Mouse (Mus musculus) midbrain, embryonic 15.5 days (tissue): ENCODE data around the gene Ss18l2. TPM values are rescaled to one million over a fixed set of nuclear protein-coding genes. Genes with fewer than 3 reads are reported as not detected.

Experiments
- ATAC-seq: fragments of 200-750 bp; cut with Nextera tagmentation; replicated peaks from 2 replicates; pipeline ENCODE4 v1.8.0; 2017; ENCODE audit warnings: moderate TSS enrichment
- H3K27ac ChIP-seq: fragments of 300-500 bp; sonication (generic); 2 replicates; pipeline ENCODE4 v1.5.1; 2015; ENCODE audit warnings: mild to moderate bottlenecking, inconsistent platforms
- H3K27me3 ChIP-seq: fragments of 300-500 bp; sonication (generic); replicated peaks from 2 replicates; pipeline ENCODE4 v1.6.1; 2015; ENCODE audit warnings: inconsistent platforms
- H3K36me3 ChIP-seq: fragments of 300-500 bp; sonication (generic); replicated peaks from 2 replicates; pipeline ENCODE4 v1.6.1; 2015; ENCODE audit warnings: inconsistent platforms
- H3K4me1 ChIP-seq: fragments of 300-500 bp; sonication (generic); 2 replicates; pipeline ENCODE4 v1.6.1; 2015; ENCODE audit warnings: inconsistent platforms
- H3K4me2 ChIP-seq: fragments of 300-500 bp; sonication (generic); 2 replicates; pipeline ENCODE4 v1.6.1; 2015; ENCODE audit warnings: inconsistent platforms, mild to moderate bottlenecking, moderate library complexity
- H3K4me3 ChIP-seq: fragments of 300-500 bp; sonication (generic); 2 replicates; pipeline ENCODE4 v1.5.1; 2015; ENCODE audit warnings: mild to moderate bottlenecking, inconsistent platforms
- H3K9ac ChIP-seq: fragments of 300-500 bp; sonication (generic); 2 replicates; pipeline ENCODE4 v1.6.1; 2015; ENCODE audit warnings: mild to moderate bottlenecking, inconsistent platforms
- H3K9me3 ChIP-seq: fragments of 300-500 bp; sonication (generic); 2 replicates; pipeline ENCODE4 v1.6.1; 2016; ENCODE audit warnings: inconsistent platforms
- WGBS: fragments of 180-500 bp; shearing (Covaris S2); methylation state at CpG from one replicate; pipeline ENCODE4 v1.1.7; 2015; ENCODE audit warnings: mixed read lengths; 5-methylcytosine and 5-hydroxymethylcytosine counted together
- polyA plus RNA-seq: library from polyadenylated mRNA; unstranded; fragments of >200 nt; fragmentation: Nextera tagmentation; extraction: Ambion mirVana; gene quantifications from 2 replicates; pipeline ENCODE4 v1.2.1, GENCODE M21; 2015

Ss18l2 gene
- polyA plus RNA-seq, 1 experiment from 2014 or later = 149 TPM

- WGBS = 82% methylated on average over 6 of the region's 6 CpGs
- peaks cover 39% of the 10 kb centered on the region for H3K4me1 ChIP-seq
- H3K4me3 ChIP-seq = no peak overlapping the region
- no peak overlapping the region for H3K27ac ChIP-seq
- no peak overlapping the region for H3K4me2 ChIP-seq
- H3K27me3 ChIP-seq = no peaks in the 10 kb centered on the region
- H3K9me3 ChIP-seq = no peaks in the 10 kb centered on the region
- no peak for ATAC-seq
- H3K9ac ChIP-seq = no peak overlapping the region
- H3K36me3 ChIP-seq = no peaks in the 10 kb centered on the region
Observed at GRCm38 (mm10) chr9:121706029-121706675, 4.0 kb upstream of the Ss18l2 start.

GRCm38 (mm10) chr9:121707801-121708200 lies 2.3 kb upstream of the Ss18l2 start:
- ATAC-seq = no peak
- no peak overlapping the region for H3K9ac ChIP-seq
- WGBS = 71% methylated on average over 6 of the region's 6 CpGs
- no peak overlapping the region for H3K4me3 ChIP-seq
- H3K27me3 ChIP-seq = no peaks in the 10 kb centered on the region
- H3K36me3 ChIP-seq = peaks cover 3% of the 10 kb centered on the region; the same call in 1 of the 2 replicates
- H3K9me3 ChIP-seq = no peaks in the 10 kb centered on the region
- no peak overlapping the region for H3K27ac ChIP-seq
- H3K4me2 ChIP-seq = no peak overlapping the region
- H3K4me1 ChIP-seq = peaks cover 45% of the 10 kb centered on the region

GRCm38 (mm10) chr9:121708506-121709486 lies 1.3 kb upstream of the Ss18l2 start:
- Histone ChIP-seq H3K9me3 (no peaks in the 10 kb centered on the region), H3K27me3 (no peaks in the 10 kb centered on the region), H3K4me1 (peaks cover 35% of the 10 kb centered on the region), H3K4me2 (no peak overlapping the region), H3K36me3 (peaks cover 11% of the 10 kb centered on the region; the same call in 1 of the 2 replicates), H3K9ac (no peak overlapping the region), H3K27ac (no peak overlapping the region), H3K4me3 (no peak overlapping the region)
- ATAC-seq = no peak
- WGBS = 72% methylated on average over 7 of the region's 7 CpGs

GRCm38 (mm10) chr9:121710584-121710975 lies 451 bp downstream of the Ss18l2 start:
- under 1% methylated on average over 18 of the region's 18 CpGs for WGBS
- peak; percentile 41 for ATAC-seq

GRCm38 (mm10) chr9:121717048-121717447 lies 6.9 kb downstream of the Ss18l2 start:
- H3K27ac ChIP-seq = no peak overlapping the region
- WGBS = 74% methylated on average over 2 of the region's 2 CpGs
- ATAC-seq = no peak

More at GRCm38 (mm10) chr9:121710584-121710975, 451 bp downstream of the Ss18l2 start:
- H3K4me3 ChIP-seq = peak overlapping the region; percentile 79
- H3K27me3 ChIP-seq = no peaks in the 10 kb centered on the region
- peak overlapping the region; percentile 84 for H3K9ac ChIP-seq
- no peaks in the 10 kb centered on the region for H3K9me3 ChIP-seq
- H3K36me3 ChIP-seq = peaks cover 11% of the 10 kb centered on the region; the same call in 1 of the 2 replicates
- H3K4me1 ChIP-seq = peaks cover 22% of the 10 kb centered on the region
- peak overlapping the region; percentile 94 for H3K27ac ChIP-seq
- H3K4me2 ChIP-seq = peak overlapping the region; percentile 79

GRCm38 (mm10) chr9:121718070-121718705 lies 8.1 kb downstream of the Ss18l2 start:
- ATAC-seq = peak; percentile 38

More at GRCm38 (mm10) chr9:121717048-121717447, 6.9 kb downstream of the Ss18l2 start:
- Histone ChIP-seq H3K4me1 (peaks cover 23% of the 10 kb centered on the region), H3K9me3 (no peaks in the 10 kb centered on the region), H3K36me3 (peaks cover 11% of the 10 kb centered on the region; the same call in 1 of the 2 replicates), H3K4me3 (no peak overlapping the region), H3K9ac (no peak overlapping the region), H3K27me3 (no peaks in the 10 kb centered on the region), H3K4me2 (no peak overlapping the region)

GRCm38 (mm10) chr9:121718792-121719318 lies 8.7 kb downstream of the Ss18l2 start, which contains the start of gene Nktr:
TSS of gene Nktr (plus strand) at chr9:121719169.
- Histone ChIP-seq H3K9ac (peak within 1 kb of the TSS; percentile 85), H3K27me3 (no peaks in the 10 kb centered on the region), H3K4me2 (peak within 1 kb of the TSS; percentile 94), H3K4me3 (peak within 1 kb of the TSS; percentile 85), H3K9me3 (no peaks in the 10 kb centered on the region), H3K36me3 (no peaks in the 10 kb centered on the region), H3K4me1 (peaks cover 21% of the 10 kb centered on the region), H3K27ac (peak within 1 kb of the TSS; percentile 93)
- peak; percentile 100 for ATAC-seq
- WGBS = under 1% methylated on average over 61 of the region's 61 CpGs

More at GRCm38 (mm10) chr9:121718070-121718705, 8.1 kb downstream of the Ss18l2 start:
- 0 out of 2 replicates have a peak, but pooled peaks cover 4% of the 10 kb centered on the region for H3K36me3 ChIP-seq
- H3K27me3 ChIP-seq = no peaks in the 10 kb centered on the region
- H3K27ac ChIP-seq = peak overlapping the region; percentile 93
- peaks cover 21% of the 10 kb centered on the region for H3K4me1 ChIP-seq
- peak overlapping the region; percentile 72 for H3K9ac ChIP-seq
- H3K4me2 ChIP-seq = peak overlapping the region; percentile 64
- WGBS = 69% methylated on average over 15 of the region's 15 CpGs
- no peaks in the 10 kb centered on the region for H3K9me3 ChIP-seq
- peak overlapping the region; percentile 85 for H3K4me3 ChIP-seq

GRCm38 (mm10) chr9:121719347-121720331 lies 9.5 kb downstream of the Ss18l2 start:
- ATAC-seq = peak; percentile 63

GRCm38 (mm10) chr9:121740490-121740889 lies 30.4 kb downstream of the Ss18l2 start:
- Histone ChIP-seq H3K4me3 (no peak overlapping the region), H3K9ac (no peak overlapping the region), H3K4me2 (no peak overlapping the region), H3K27ac (no peak overlapping the region), H3K4me1 (no peaks in the 10 kb centered on the region), H3K27me3 (no peaks in the 10 kb centered on the region), H3K9me3 (no peaks in the 10 kb centered on the region), H3K36me3 (peaks cover 31% of the 10 kb centered on the region)
- WGBS = 87% methylated on average over 6 of the region's 6 CpGs
- ATAC-seq = no peak

More at GRCm38 (mm10) chr9:121719347-121720331, 9.5 kb downstream of the Ss18l2 start:
- no peaks in the 10 kb centered on the region for H3K27me3 ChIP-seq
- WGBS = under 1% methylated on average over 85 of the region's 87 CpGs
- H3K9ac ChIP-seq = peak overlapping the region; percentile 85
- peak overlapping the region; percentile 85 for H3K4me3 ChIP-seq
- H3K4me1 ChIP-seq = peaks cover 21% of the 10 kb centered on the region
- no peaks in the 10 kb centered on the region for H3K36me3 ChIP-seq
- H3K27ac ChIP-seq = peak overlapping the region; percentile 93
- peak overlapping the region; percentile 94 for H3K4me2 ChIP-seq
- H3K9me3 ChIP-seq = no peaks in the 10 kb centered on the region

- H3K27ac ChIP-seq = no peak overlapping the region
- no peak overlapping the region for H3K4me3 ChIP-seq
- ATAC-seq = no peak
- H3K36me3 ChIP-seq = peaks cover 36% of the 10 kb centered on the region
- H3K4me2 ChIP-seq = no peak overlapping the region
- H3K9ac ChIP-seq = no peak overlapping the region
- H3K27me3 ChIP-seq = no peaks in the 10 kb centered on the region
- no peaks in the 10 kb centered on the region for H3K4me1 ChIP-seq
- no peaks in the 10 kb centered on the region for H3K9me3 ChIP-seq
- WGBS = 95% methylated on average over 3 of the region's 3 CpGs
Observed at GRCm38 (mm10) chr9:121741168-121741567, 31.0 kb downstream of the Ss18l2 start.

GRCm38 (mm10) chr9:121744051-121744450 lies 33.9 kb downstream of the Ss18l2 start:
- 94% methylated on average over 8 of the region's 8 CpGs for WGBS
- no peak for ATAC-seq
- H3K36me3 ChIP-seq = peaks cover 63% of the 10 kb centered on the region

More at GRCm38 (mm10) chr9:121744051-121744450, 33.9 kb downstream of the Ss18l2 start:
- H3K4me3 ChIP-seq = no peak overlapping the region
- no peaks in the 10 kb centered on the region for H3K27me3 ChIP-seq
- no peak overlapping the region for H3K9ac ChIP-seq
- H3K27ac ChIP-seq = no peak overlapping the region
- no peaks in the 10 kb centered on the region for H3K4me1 ChIP-seq
- no peaks in the 10 kb centered on the region for H3K9me3 ChIP-seq
- no peak overlapping the region for H3K4me2 ChIP-seq
